Mouse (Mus musculus): ENCODE measurements around the gene Itga6. TPM values are rescaled to one million over a fixed set of nuclear protein-coding genes. Genes with fewer than 3 reads are reported as not detected.
"Not testable (repeated sequence)": the region's sequence is repeated elsewhere in the genome, so short reads cannot be mapped to it uniquely, and the experiment has no call there.

Itga6 gene
- total and polyA plus RNA-seq, 3 experiments = 31.8 to 65.8 (median 45.3) TPM

DNA sequence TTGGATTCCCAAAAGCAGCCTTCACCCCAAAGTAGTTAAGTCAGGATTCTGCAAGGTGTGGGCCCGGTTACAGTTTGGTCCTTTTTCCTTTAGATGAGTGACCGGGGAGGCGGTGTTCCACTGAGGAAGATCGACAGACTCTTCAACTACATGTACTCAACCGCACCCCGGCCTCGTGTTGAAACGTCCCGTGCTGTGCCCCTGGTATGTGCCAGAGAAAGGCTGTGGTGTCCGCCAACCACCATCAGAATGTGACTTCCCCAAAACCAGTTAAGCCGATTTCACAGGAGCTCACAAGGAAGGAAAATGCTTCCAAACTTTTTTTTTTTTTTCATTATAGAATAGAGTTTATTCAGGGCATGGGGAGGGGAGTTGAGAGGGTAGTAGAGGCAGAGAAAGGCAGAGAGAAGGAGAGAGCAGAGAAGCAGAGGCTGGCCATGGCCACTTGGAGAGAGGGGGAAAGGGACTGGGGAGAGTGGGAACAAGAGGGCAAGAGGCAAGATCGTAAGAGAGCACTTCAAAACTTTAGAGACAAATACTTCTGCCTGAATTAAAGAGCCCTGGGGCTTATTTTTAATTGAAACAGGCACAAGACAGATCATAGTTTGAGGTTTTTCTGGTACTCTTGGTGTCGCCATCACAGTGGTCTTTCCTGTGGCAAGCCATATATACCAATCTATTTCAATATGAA lies 150.3 kb downstream of the Itga6 start:
- intact Hi-C loops (cut with DNase I) = no loop called here
- no peak for TF ChIP-seq EP300 (IDR thresholded peaks at IDR 0.05; ENCODE audit: insufficient read depth, low read depth, low read length)
- no peak for TF ChIP-seq POLR2A (IDR thresholded peaks at IDR 0.05; ENCODE audit: insufficient read depth, low read depth, low read length)
- TF ChIP-seq CTCF (IDR thresholded peaks at IDR 0.05) = no peak
- H3K36me3 ChIP-seq (ENCODE audit: control insufficient read depth, insufficient read depth, low read length) = no peaks in the 10 kb centered on the region; the same call in 1 of the 2 replicates

DNA sequence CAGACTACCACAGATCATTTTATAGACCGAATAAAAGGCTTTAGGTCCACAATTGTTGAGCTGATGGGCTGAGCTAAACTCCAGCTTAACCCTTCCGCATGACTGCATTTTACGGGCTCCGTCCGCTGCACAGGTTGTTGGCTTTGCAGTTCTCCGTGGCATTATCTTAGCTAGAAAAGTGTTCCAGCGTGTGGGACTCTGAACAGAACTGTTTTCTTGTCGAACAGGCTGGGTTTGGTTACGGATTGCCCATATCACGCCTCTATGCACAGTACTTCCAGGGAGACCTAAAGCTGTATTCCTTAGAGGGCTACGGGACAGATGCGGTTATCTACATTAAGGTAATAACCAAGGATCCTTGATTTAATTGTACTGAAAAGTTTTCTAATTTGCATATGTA lies 152.0 kb downstream of the Itga6 start:
- 94% methylated on average over 12 of the region's 12 CpGs for WGBS
- TF ChIP-seq EP300 (IDR thresholded peaks at IDR 0.05; ENCODE audit: insufficient read depth, low read depth, low read length) (no peak), CTCF (IDR thresholded peaks at IDR 0.05) (no peak), POLR2A (IDR thresholded peaks at IDR 0.05; ENCODE audit: insufficient read depth, low read depth, low read length) (no peak)
- no peaks in the 10 kb centered on the region; the same call in 1 of the 2 replicates for H3K36me3 ChIP-seq (ENCODE audit: control insufficient read depth, insufficient read depth, low read length)

More for the DNA sequence above, 150.3 kb downstream of the Itga6 start:
- Histone ChIP-seq H3K4me1 (ENCODE audit: control insufficient read depth, insufficient read depth, low read length) (peaks cover 1% of the 10 kb centered on the region; the same call in 1 of the 2 replicates), H3K27me3 (ENCODE audit: control insufficient read depth, insufficient read depth, low read length) (no peaks in the 10 kb centered on the region), H3K79me2 (replicated peaks; ENCODE audit: control insufficient read depth, insufficient read depth, low read length) (no peaks in the 10 kb centered on the region), H3K9ac (ENCODE audit: low read depth, low read length) (no peak overlapping the region), H3K4me3 (no peak overlapping the region), H3K27ac (no peak overlapping the region)
- no peak for DNase-seq
- 93% methylated on average over 13 of the region's 13 CpGs for WGBS

DNA sequence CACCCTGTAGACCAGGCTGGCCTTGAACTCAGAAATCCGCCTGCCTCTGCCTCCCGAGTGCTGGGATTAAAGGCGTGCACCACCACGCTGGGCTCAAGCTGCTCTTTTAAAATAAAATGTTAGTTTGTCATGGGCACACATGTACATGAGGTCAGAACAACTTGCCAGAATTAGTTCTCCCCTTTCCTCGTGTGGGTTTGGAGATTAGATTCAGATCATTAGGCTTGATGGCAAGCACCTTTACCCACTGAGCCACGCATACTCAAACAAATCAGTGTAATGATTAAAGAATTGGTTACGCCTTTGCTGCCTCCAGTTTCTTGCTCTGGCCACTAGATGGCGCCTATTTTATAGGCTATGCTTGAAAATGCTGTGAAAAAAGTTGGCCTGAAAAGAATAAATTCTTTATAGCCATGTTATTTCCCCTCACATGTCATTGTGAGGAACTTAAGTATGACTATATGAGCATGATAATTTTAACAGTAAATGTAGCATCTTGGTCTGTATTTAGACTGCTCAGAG lies 153.0 kb downstream of the Itga6 start:
- 53% methylated on average over 8 of the region's 8 CpGs for WGBS
- Histone ChIP-seq H3K4me1 (ENCODE audit: control insufficient read depth, insufficient read depth, low read length) (no peaks in the 10 kb centered on the region), H3K27me3 (ENCODE audit: control insufficient read depth, insufficient read depth, low read length) (no peaks in the 10 kb centered on the region), H3K27ac (no peak overlapping the region), H3K9ac (ENCODE audit: low read depth, low read length) (no peak overlapping the region), H3K36me3 (ENCODE audit: control insufficient read depth, insufficient read depth, low read length) (no peaks in the 10 kb centered on the region; the same call in 1 of the 2 replicates), H3K79me2 (replicated peaks; ENCODE audit: control insufficient read depth, insufficient read depth, low read length) (no peaks in the 10 kb centered on the region), H3K4me3 (no peak overlapping the region)
- DNase-seq = no peak
- intact Hi-C loops (cut with DNase I) = no loop called here
- TF ChIP-seq POLR2A (IDR thresholded peaks at IDR 0.05; ENCODE audit: insufficient read depth, low read depth, low read length) (no peak), EP300 (IDR thresholded peaks at IDR 0.05; ENCODE audit: insufficient read depth, low read depth, low read length) (no peak), CTCF (IDR thresholded peaks at IDR 0.05) (peak; percentile 90)

More for the DNA sequence above, 152.0 kb downstream of the Itga6 start:
- intact Hi-C loops (cut with DNase I) = loop anchor here (1.0 kb wide), 1 partner anchor 58 kb away; no protein-coding TSS in a partner anchor
- Histone ChIP-seq H3K27ac (no peak overlapping the region), H3K4me3 (no peak overlapping the region), H3K9ac (ENCODE audit: low read depth, low read length) (no peak overlapping the region), H3K4me1 (ENCODE audit: control insufficient read depth, insufficient read depth, low read length) (peaks cover 1% of the 10 kb centered on the region; the same call in 1 of the 2 replicates), H3K27me3 (ENCODE audit: control insufficient read depth, insufficient read depth, low read length) (no peaks in the 10 kb centered on the region), H3K79me2 (replicated peaks; ENCODE audit: control insufficient read depth, insufficient read depth, low read length) (no peaks in the 10 kb centered on the region)
- DNase-seq = no peak

DNA sequence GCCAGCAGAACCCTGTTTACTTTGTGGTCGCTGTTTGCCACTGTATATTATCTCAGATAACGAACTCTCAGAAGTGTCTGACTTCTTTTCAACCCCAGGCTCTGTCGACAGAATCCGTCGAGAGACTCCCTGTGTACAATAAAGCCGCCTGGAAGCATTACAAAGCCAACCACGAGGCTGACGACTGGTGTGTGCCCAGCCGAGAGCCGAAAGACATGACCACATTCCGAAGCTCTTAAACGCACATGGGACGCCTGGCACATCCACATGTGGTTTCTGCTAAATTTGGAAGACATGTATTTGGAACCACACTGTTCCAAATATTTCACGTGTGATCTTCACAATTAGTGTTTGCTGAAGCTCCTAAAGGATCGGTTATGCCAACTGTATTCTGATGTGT lies 154.5 kb downstream of the Itga6 start:
- intact Hi-C loops (cut with DNase I) = no loop called here
- Histone ChIP-seq H3K4me1 (ENCODE audit: control insufficient read depth, insufficient read depth, low read length) (no peaks in the 10 kb centered on the region), H3K9ac (ENCODE audit: low read depth, low read length) (no peak overlapping the region), H3K36me3 (ENCODE audit: control insufficient read depth, insufficient read depth, low read length) (no peaks in the 10 kb centered on the region; the same call in 1 of the 2 replicates), H3K27ac (peak overlapping the region; percentile 45), H3K4me3 (no peak overlapping the region), H3K27me3 (ENCODE audit: control insufficient read depth, insufficient read depth, low read length) (no peaks in the 10 kb centered on the region), H3K79me2 (replicated peaks; ENCODE audit: control insufficient read depth, insufficient read depth, low read length) (no peaks in the 10 kb centered on the region)
- WGBS = 63% methylated on average over 15 of the region's 15 CpGs
- no peak for TF ChIP-seq CTCF (IDR thresholded peaks at IDR 0.05)
- TF ChIP-seq EP300 (IDR thresholded peaks at IDR 0.05; ENCODE audit: insufficient read depth, low read depth, low read length) = 0 out of 2 replicates have a peak, but pooled peaks have one; percentile 37
- TF ChIP-seq POLR2A (IDR thresholded peaks at IDR 0.05; ENCODE audit: insufficient read depth, low read depth, low read length) = no peak
- peak; percentile 25 to 43 for DNase-seq

DNA sequence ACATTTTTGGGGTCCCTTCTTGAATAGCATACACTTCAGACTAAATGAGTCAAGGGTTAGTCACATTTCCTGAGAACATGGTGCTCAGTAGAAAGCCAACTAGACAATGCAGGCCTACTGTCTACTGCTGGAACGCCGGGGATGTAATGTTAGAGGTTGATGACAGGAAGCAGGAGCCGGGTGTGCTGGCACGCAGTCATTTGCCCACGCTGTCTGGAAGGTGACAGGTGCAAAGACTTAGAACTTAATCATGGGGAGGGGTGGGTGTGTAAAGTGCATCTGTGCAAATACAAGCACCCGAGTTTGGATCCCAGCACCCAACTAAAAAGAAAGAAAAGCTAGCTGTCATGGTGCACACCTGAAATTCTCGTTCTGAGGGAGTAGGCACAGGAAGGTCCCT lies 159.7 kb downstream of the Itga6 start:
- Histone ChIP-seq H3K4me3 (no peak overlapping the region), H3K79me2 (replicated peaks; ENCODE audit: control insufficient read depth, insufficient read depth, low read length) (no peaks in the 10 kb centered on the region), H3K36me3 (ENCODE audit: control insufficient read depth, insufficient read depth, low read length) (no peaks in the 10 kb centered on the region), H3K27me3 (ENCODE audit: control insufficient read depth, insufficient read depth, low read length) (no peaks in the 10 kb centered on the region), H3K4me1 (ENCODE audit: control insufficient read depth, insufficient read depth, low read length) (no peaks in the 10 kb centered on the region), H3K27ac (no peak overlapping the region), H3K9ac (ENCODE audit: low read depth, low read length) (no peak overlapping the region)
- intact Hi-C loops (cut with DNase I) = no loop called here
- no peak for DNase-seq
- 57% methylated on average over 7 of the region's 7 CpGs for WGBS
- TF ChIP-seq EP300 (IDR thresholded peaks at IDR 0.05; ENCODE audit: insufficient read depth, low read depth, low read length) (no peak), POLR2A (IDR thresholded peaks at IDR 0.05; ENCODE audit: insufficient read depth, low read depth, low read length) (no peak), CTCF (IDR thresholded peaks at IDR 0.05) (no peak)

DNA sequence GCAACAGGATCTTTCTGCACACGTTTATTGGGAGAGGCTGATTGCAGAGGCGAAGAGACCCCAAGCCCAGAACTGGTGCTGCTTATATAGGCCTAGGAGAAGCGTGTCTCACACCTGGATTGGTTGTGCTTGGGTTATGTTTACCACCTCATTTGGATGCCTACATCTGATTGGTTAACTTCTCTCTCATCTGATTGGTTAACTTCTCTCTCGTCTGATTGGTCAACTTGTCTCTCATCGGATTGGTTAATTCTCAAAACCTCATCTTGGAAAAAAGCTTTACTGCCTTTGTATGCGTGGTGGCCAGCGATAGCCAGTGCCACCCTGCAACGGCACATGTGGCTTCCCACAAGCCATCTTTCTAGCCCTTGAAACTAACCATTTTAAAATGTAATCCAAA lies 160.9 kb downstream of the Itga6 start:
- DNase-seq; H3K36me3 ChIP-seq (ENCODE audit: control insufficient read depth, insufficient read depth, low read length); H3K27ac ChIP-seq; H3K27me3 ChIP-seq (ENCODE audit: control insufficient read depth, insufficient read depth, low read length); H3K9ac ChIP-seq (ENCODE audit: low read depth, low read length); H3K4me3 ChIP-seq; intact Hi-C loops (cut with DNase I); H3K4me1 ChIP-seq (ENCODE audit: control insufficient read depth, insufficient read depth, low read length); H3K79me2 ChIP-seq (replicated peaks; ENCODE audit: control insufficient read depth, insufficient read depth, low read length): not testable (repeated sequence)
- 92% methylated on average over 8 of the region's 8 CpGs for WGBS

Other genes starting within 250 kb of the Itga6 start
- gene Dlx1, start 217.5 kb upstream of the Itga6 start, total RNA-seq (2021) = under 1 TPM; 0.23 to 0.39 TPM
- gene Dlx1, start 217.5 kb upstream of the Itga6 start, polyA plus RNA-seq (2012; rRNA removed) = 0.14 and 0.26 TPM in 2 replicates
- not detected for gene Dlx2, start 198.9 kb upstream of the Itga6 start, total RNA-seq (2021)
- not detected in 2 replicates for gene Dlx2, start 198.9 kb upstream of the Itga6 start, polyA plus RNA-seq (2012; rRNA removed)
- 100 to 1,000 TPM; 142 to 170 TPM for gene Pdk1, start 127.6 kb downstream of the Itga6 start, total RNA-seq (2021)
- 28.9 and 62.2 TPM in 2 replicates for gene Pdk1, start 127.6 kb downstream of the Itga6 start, polyA plus RNA-seq (2012; rRNA removed)
- 10 to 100 TPM; 25.4 to 38.9 TPM for gene Rapgef4, start 235.6 kb downstream of the Itga6 start, total RNA-seq (2021)
- 15.3 and 35.4 TPM in 2 replicates for gene Rapgef4, start 235.6 kb downstream of the Itga6 start, polyA plus RNA-seq (2012; rRNA removed)

Data from heart, adult 2 months (tissue).